Mouse (Mus musculus): Measurements from ENCODE around the gene Atrnl1. TPM values are rescaled to one million over a fixed set of nuclear protein-coding genes. Genes with fewer than 3 reads are reported as not detected.
"Not testable (repeated sequence)": the region's sequence is repeated elsewhere in the genome, so short reads cannot be mapped to it uniquely, and the experiment has no call there.

Gene Atrnl1
- polyA plus RNA-seq, 1 experiment, result 8.8 TPM

- Histone ChIP-seq H3K27ac (ENCODE audit: insufficient read depth, low read depth, low read length) (no peak overlapping the region), H3K4me1 (ENCODE audit: control insufficient read depth, insufficient read depth, low read length) (no peaks in the 10 kb centered on the region), H3K4me3 (ENCODE audit: insufficient read depth, low read length) (no peak overlapping the region)
- TF ChIP-seq CTCF (IDR thresholded peaks at IDR 0.05; ENCODE audit: low read depth, low read length), result no peak
- no peak for TF ChIP-seq POLR2A (IDR thresholded peaks at IDR 0.05; ENCODE audit: borderline replicate concordance, low read depth, low read length)
Measured at GRCm38 (mm10) chr19:57837882-57838281, 227.0 kb downstream of the Atrnl1 start.

GRCm38 (mm10) chr19:57838546-57838945 lies 227.7 kb downstream of the Atrnl1 start:
- no peak overlapping the region for H3K27ac ChIP-seq (ENCODE audit: insufficient read depth, low read depth, low read length)
- TF ChIP-seq CTCF (IDR thresholded peaks at IDR 0.05; ENCODE audit: low read depth, low read length) (no peak), POLR2A (IDR thresholded peaks at IDR 0.05; ENCODE audit: borderline replicate concordance, low read depth, low read length) (no peak)
- H3K4me3 ChIP-seq (ENCODE audit: insufficient read depth, low read length), result no peak overlapping the region
- H3K4me1 ChIP-seq (ENCODE audit: control insufficient read depth, insufficient read depth, low read length), result no peaks in the 10 kb centered on the region

- H3K27ac ChIP-seq (ENCODE audit: insufficient read depth, low read depth, low read length), result no peak overlapping the region
- no peak for TF ChIP-seq POLR2A (IDR thresholded peaks at IDR 0.05; ENCODE audit: borderline replicate concordance, low read depth, low read length)
- no peak for TF ChIP-seq CTCF (IDR thresholded peaks at IDR 0.05; ENCODE audit: low read depth, low read length)
- H3K4me1 ChIP-seq (ENCODE audit: control insufficient read depth, insufficient read depth, low read length), result no peaks in the 10 kb centered on the region
- no peak overlapping the region for H3K4me3 ChIP-seq (ENCODE audit: insufficient read depth, low read length)
Measured at GRCm38 (mm10) chr19:57849915-57850314, 239.1 kb downstream of the Atrnl1 start.

- Histone ChIP-seq H3K4me3 (ENCODE audit: insufficient read depth, low read length) (no peak overlapping the region), H3K4me1 (ENCODE audit: control insufficient read depth, insufficient read depth, low read length) (no peaks in the 10 kb centered on the region), H3K27ac (ENCODE audit: insufficient read depth, low read depth, low read length) (no peak overlapping the region)
- TF ChIP-seq CTCF (IDR thresholded peaks at IDR 0.05; ENCODE audit: low read depth, low read length), result no peak
- TF ChIP-seq POLR2A (IDR thresholded peaks at IDR 0.05; ENCODE audit: borderline replicate concordance, low read depth, low read length), result no peak
Measured at GRCm38 (mm10) chr19:57868350-57868749, 257.5 kb downstream of the Atrnl1 start.

GRCm38 (mm10) chr19:57870871-57871270 lies 260.0 kb downstream of the Atrnl1 start:
- no peak for TF ChIP-seq CTCF (IDR thresholded peaks at IDR 0.05; ENCODE audit: low read depth, low read length)
- no peak for TF ChIP-seq POLR2A (IDR thresholded peaks at IDR 0.05; ENCODE audit: borderline replicate concordance, low read depth, low read length)
- Histone ChIP-seq H3K4me3 (ENCODE audit: insufficient read depth, low read length) (no peak overlapping the region), H3K27ac (ENCODE audit: insufficient read depth, low read depth, low read length) (no peak overlapping the region), H3K4me1 (ENCODE audit: control insufficient read depth, insufficient read depth, low read length) (no peaks in the 10 kb centered on the region)

GRCm38 (mm10) chr19:57876057-57876456 lies 265.2 kb downstream of the Atrnl1 start:
- TF ChIP-seq POLR2A (IDR thresholded peaks at IDR 0.05; ENCODE audit: borderline replicate concordance, low read depth, low read length) (no peak), CTCF (IDR thresholded peaks at IDR 0.05; ENCODE audit: low read depth, low read length) (0 out of 2 replicates have a peak, but pooled peaks have one; percentile 19)
- Histone ChIP-seq H3K4me1 (ENCODE audit: control insufficient read depth, insufficient read depth, low read length) (no peaks in the 10 kb centered on the region), H3K4me3 (ENCODE audit: insufficient read depth, low read length) (no peak overlapping the region), H3K27ac (ENCODE audit: insufficient read depth, low read depth, low read length) (no peak overlapping the region)

GRCm38 (mm10) chr19:57877343-57877742 lies 266.5 kb downstream of the Atrnl1 start:
- no peak overlapping the region for H3K27ac ChIP-seq (ENCODE audit: insufficient read depth, low read depth, low read length)
- no peak overlapping the region for H3K4me3 ChIP-seq (ENCODE audit: insufficient read depth, low read length)
- TF ChIP-seq CTCF (IDR thresholded peaks at IDR 0.05; ENCODE audit: low read depth, low read length), result no peak
- TF ChIP-seq POLR2A (IDR thresholded peaks at IDR 0.05; ENCODE audit: borderline replicate concordance, low read depth, low read length), result no peak
- H3K4me1 ChIP-seq (ENCODE audit: control insufficient read depth, insufficient read depth, low read length), result no peaks in the 10 kb centered on the region

GRCm38 (mm10) chr19:57878583-57878982 lies 267.7 kb downstream of the Atrnl1 start:
- no peak overlapping the region for H3K27ac ChIP-seq (ENCODE audit: insufficient read depth, low read depth, low read length)
- no peak overlapping the region for H3K4me3 ChIP-seq (ENCODE audit: insufficient read depth, low read length)
- no peaks in the 10 kb centered on the region for H3K4me1 ChIP-seq (ENCODE audit: control insufficient read depth, insufficient read depth, low read length)
- TF ChIP-seq POLR2A (IDR thresholded peaks at IDR 0.05; ENCODE audit: borderline replicate concordance, low read depth, low read length), result no peak
- TF ChIP-seq CTCF (IDR thresholded peaks at IDR 0.05; ENCODE audit: low read depth, low read length), result no peak

GRCm38 (mm10) chr19:57879841-57880240 lies 269.0 kb downstream of the Atrnl1 start:
- H3K4me1 ChIP-seq (ENCODE audit: control insufficient read depth, insufficient read depth, low read length); H3K4me3 ChIP-seq (ENCODE audit: insufficient read depth, low read length); H3K27ac ChIP-seq (ENCODE audit: insufficient read depth, low read depth, low read length): not testable (repeated sequence)

GRCm38 (mm10) chr19:57881927-57882326 lies 271.1 kb downstream of the Atrnl1 start:
- H3K27ac ChIP-seq (ENCODE audit: insufficient read depth, low read depth, low read length), result no peak overlapping the region
- H3K4me1 ChIP-seq (ENCODE audit: control insufficient read depth, insufficient read depth, low read length), result no peaks in the 10 kb centered on the region
- TF ChIP-seq POLR2A (IDR thresholded peaks at IDR 0.05; ENCODE audit: borderline replicate concordance, low read depth, low read length) (no peak), CTCF (IDR thresholded peaks at IDR 0.05; ENCODE audit: low read depth, low read length) (no peak)
- no peak overlapping the region for H3K4me3 ChIP-seq (ENCODE audit: insufficient read depth, low read length)

GRCm38 (mm10) chr19:57888871-57889270 lies 278.0 kb downstream of the Atrnl1 start:
- TF ChIP-seq POLR2A (IDR thresholded peaks at IDR 0.05; ENCODE audit: borderline replicate concordance, low read depth, low read length) (no peak), CTCF (IDR thresholded peaks at IDR 0.05; ENCODE audit: low read depth, low read length) (no peak)
- no peaks in the 10 kb centered on the region for H3K4me1 ChIP-seq (ENCODE audit: control insufficient read depth, insufficient read depth, low read length)
- no peak overlapping the region for H3K4me3 ChIP-seq (ENCODE audit: insufficient read depth, low read length)
- H3K27ac ChIP-seq (ENCODE audit: insufficient read depth, low read depth, low read length), result no peak overlapping the region
